Mouse (Mus musculus) liver, postnatal 0 days (tissue): Measurements from ENCODE around the gene Ccdc186. TPM values are rescaled to one million over a fixed set of nuclear protein-coding genes. Genes with fewer than 3 reads are reported as not detected.

Experiments
- ATAC-seq: fragments of 200-750 bp; cut with Nextera tagmentation; 2 replicates; pipeline ENCODE4 v1.8.0; 2017; ENCODE audit warnings: mild to moderate bottlenecking, moderate library complexity
- DNase-seq: peaks from one replicate; pipeline ENCODE4 v3.0.0-alpha.2; 2016
- H3K27ac ChIP-seq: fragments of 300-500 bp; sonication (generic); 2 replicates; pipeline ENCODE4 v1.5.1; 2014; ENCODE audit warnings: antibody characterized with exemption, moderate library complexity, mild to moderate bottlenecking, low read depth
- H3K27me3 ChIP-seq: fragments of 300-500 bp; sonication (generic); 2 replicates; pipeline ENCODE4 v1.6.1; 2014; ENCODE audit warnings: low read length, control low read depth, mixed read lengths; ENCODE audit not compliant: insufficient read depth
- H3K36me3 ChIP-seq: fragments of 300-500 bp; sonication (generic); replicated peaks from 2 replicates; pipeline ENCODE4 v1.6.1; 2014; ENCODE audit warnings: mild to moderate bottlenecking, control low read depth, low read length, moderate library complexity, mixed read lengths; ENCODE audit not compliant: insufficient read depth
- H3K4me1 ChIP-seq: fragments of 300-500 bp; sonication (generic); 2 replicates; pipeline ENCODE4 v1.6.1; 2014; ENCODE audit warnings: antibody characterized with exemption, mild to moderate bottlenecking, control low read depth; ENCODE audit not compliant: insufficient read depth
- H3K4me2 ChIP-seq: fragments of 300-500 bp; sonication (generic); 2 replicates; pipeline ENCODE4 v1.6.1; 2014; ENCODE audit warnings: low read depth, mild to moderate bottlenecking, low read length, moderate library complexity, mixed read lengths
- H3K4me3 ChIP-seq: fragments of 300-500 bp; sonication (generic); 2 replicates; pipeline ENCODE4 v1.5.1; 2014; ENCODE audit warnings: low read depth, low read length
- H3K9ac ChIP-seq: fragments of 300-500 bp; sonication (generic); replicated peaks from 2 replicates; pipeline ENCODE4 v1.6.1; 2014; ENCODE audit warnings: mild to moderate bottlenecking, moderate library complexity
- H3K9me3 ChIP-seq: fragments of 300-500 bp; sonication (generic); 2 replicates; pipeline ENCODE4 v1.6.1; 2016; ENCODE audit warnings: mild to moderate bottlenecking, control low read depth, low read length, mixed read lengths
- CTCF ChIP-seq: sonication (generic); IDR thresholded peaks from 2 replicates; pipeline ENCODE4 v1.5.1; 2016; ENCODE audit warnings: antibody characterized with exemption, low read depth
- EP300 ChIP-seq: IDR thresholded peaks from 2 replicates; pipeline ENCODE4 v1.6.1; 2016; ENCODE audit warnings: antibody characterized with exemption, low read depth, mild to moderate bottlenecking
- WGBS: fragments of 180-500 bp; shearing (Covaris S2); extraction: QIAGEN DNeasy Blood & Tissue Kit; methylation state at CpG from one replicate; pipeline ENCODE4 v1.1.7; 2014; ENCODE audit not compliant: insufficient replicate concordance; 5-methylcytosine and 5-hydroxymethylcytosine counted together
- polyA plus RNA-seq: library from polyadenylated mRNA; unstranded; fragments of >200 nt; fragmentation: Nextera tagmentation; extraction: Ambion mirVana; gene quantifications from 2 replicates; pipeline ENCODE4 v1.2.1, GENCODE M21; 2015

Ccdc186 gene
- polyA plus RNA-seq, 1 experiment from 2014 or later = 4.6 TPM

GRCm38 (mm10) chr19:56774971-56775892 lies 46.8 kb downstream of the Ccdc186 start:
- Histone ChIP-seq H3K27me3 (peaks cover 13% of the 10 kb centered on the region), H3K9ac (no peak overlapping the region), H3K4me2 (peak overlapping the region; percentile 44; the same call in 1 of the 2 replicates), H3K4me1 (peaks cover 6% of the 10 kb centered on the region), H3K36me3 (no peaks in the 10 kb centered on the region), H3K4me3 (peak overlapping the region; percentile 13; the same call in 1 of the 2 replicates), H3K27ac (no peak overlapping the region), H3K9me3 (no peaks in the 10 kb centered on the region)
- ATAC-seq (no peak), DNase-seq (no peak)
- TF ChIP-seq EP300 (no peak), CTCF (no peak)
- WGBS = 41% methylated on average over 24 of the region's 24 CpGs

- Histone ChIP-seq H3K27ac (no peak overlapping the region), H3K9ac (no peak overlapping the region), H3K36me3 (no peaks in the 10 kb centered on the region), H3K27me3 (peaks cover 13% of the 10 kb centered on the region), H3K4me1 (peaks cover 6% of the 10 kb centered on the region), H3K4me2 (no peak overlapping the region), H3K9me3 (no peaks in the 10 kb centered on the region), H3K4me3 (no peak overlapping the region)
- peak; percentile 66 for ATAC-seq
- 52% methylated on average over 9 of the region's 9 CpGs for WGBS
- peak; percentile 34 for DNase-seq
- TF ChIP-seq EP300 (no peak), CTCF (0 out of 2 replicates have a peak, but pooled peaks have one; percentile 5)
These were observed 47.5 kb downstream of the Ccdc186 start for GRCm38 (mm10) chr19:56774408-56774962.

GRCm38 (mm10) chr19:56773393-56773971 lies 48.5 kb downstream of the Ccdc186 start:
- H3K9ac ChIP-seq = no peak overlapping the region
- H3K27me3 ChIP-seq = peaks cover 13% of the 10 kb centered on the region
- no peak overlapping the region for H3K4me3 ChIP-seq
- H3K36me3 ChIP-seq = no peaks in the 10 kb centered on the region
- no peaks in the 10 kb centered on the region for H3K9me3 ChIP-seq
- H3K27ac ChIP-seq = peak overlapping the region; percentile 48; the same call in 1 of the 2 replicates
- DNase-seq (no peak), ATAC-seq (no peak)
- TF ChIP-seq CTCF = no peak
- TF ChIP-seq EP300 = no peak
- 53% methylated on average over 10 of the region's 10 CpGs for WGBS
- no peak overlapping the region for H3K4me2 ChIP-seq
- peaks cover 6% of the 10 kb centered on the region for H3K4me1 ChIP-seq

GRCm38 (mm10) chr19:56772158-56772557 lies 49.8 kb downstream of the Ccdc186 start:
- Histone ChIP-seq H3K27ac (no peak overlapping the region), H3K27me3 (peaks cover 13% of the 10 kb centered on the region), H3K36me3 (no peaks in the 10 kb centered on the region), H3K4me1 (peaks cover 6% of the 10 kb centered on the region), H3K9me3 (no peaks in the 10 kb centered on the region), H3K4me3 (no peak overlapping the region), H3K4me2 (no peak overlapping the region), H3K9ac (no peak overlapping the region)
- DNase-seq (no peak), ATAC-seq (no peak)
- TF ChIP-seq EP300 (no peak), CTCF (no peak)
- WGBS = 60% methylated on average over 7 of the region's 7 CpGs

GRCm38 (mm10) chr19:56769024-56769423 lies 53.0 kb downstream of the Ccdc186 start:
- 0 out of 2 replicates have a peak, but pooled peaks cover 3% of the 10 kb centered on the region for H3K27me3 ChIP-seq
- ATAC-seq = no peak
- WGBS = 79% methylated on average over 9 of the region's 9 CpGs

GRCm38 (mm10) chr19:56762686-56763085 lies 59.3 kb downstream of the Ccdc186 start:
- no peak for TF ChIP-seq EP300
- TF ChIP-seq CTCF = no peak
- no peak for ATAC-seq
- Histone ChIP-seq H3K4me3 (no peak overlapping the region), H3K27ac (no peak overlapping the region), H3K9me3 (no peaks in the 10 kb centered on the region), H3K4me2 (no peak overlapping the region), H3K4me1 (no peaks in the 10 kb centered on the region), H3K36me3 (no peaks in the 10 kb centered on the region), H3K27me3 (no peaks in the 10 kb centered on the region), H3K9ac (no peak overlapping the region)
- DNase-seq = no peak
- WGBS = 88% methylated on average over 4 of the region's 4 CpGs

More at GRCm38 (mm10) chr19:56769024-56769423, 53.0 kb downstream of the Ccdc186 start:
- Histone ChIP-seq H3K4me1 (no peaks in the 10 kb centered on the region), H3K27ac (no peak overlapping the region), H3K9me3 (no peaks in the 10 kb centered on the region), H3K36me3 (no peaks in the 10 kb centered on the region), H3K4me2 (no peak overlapping the region), H3K4me3 (no peak overlapping the region), H3K9ac (no peak overlapping the region)
- no peak for DNase-seq
- TF ChIP-seq EP300 (no peak), CTCF (no peak)
